Mouse (Mus musculus): ENCODE measurements around the gene Gab3. TPM values are rescaled to one million over a fixed set of nuclear protein-coding genes. Genes with fewer than 3 reads are reported as not detected.

The Gab3 gene
- polyA plus RNA-seq, 1 experiment from 2014 or later = 0.89 TPM

DNA sequence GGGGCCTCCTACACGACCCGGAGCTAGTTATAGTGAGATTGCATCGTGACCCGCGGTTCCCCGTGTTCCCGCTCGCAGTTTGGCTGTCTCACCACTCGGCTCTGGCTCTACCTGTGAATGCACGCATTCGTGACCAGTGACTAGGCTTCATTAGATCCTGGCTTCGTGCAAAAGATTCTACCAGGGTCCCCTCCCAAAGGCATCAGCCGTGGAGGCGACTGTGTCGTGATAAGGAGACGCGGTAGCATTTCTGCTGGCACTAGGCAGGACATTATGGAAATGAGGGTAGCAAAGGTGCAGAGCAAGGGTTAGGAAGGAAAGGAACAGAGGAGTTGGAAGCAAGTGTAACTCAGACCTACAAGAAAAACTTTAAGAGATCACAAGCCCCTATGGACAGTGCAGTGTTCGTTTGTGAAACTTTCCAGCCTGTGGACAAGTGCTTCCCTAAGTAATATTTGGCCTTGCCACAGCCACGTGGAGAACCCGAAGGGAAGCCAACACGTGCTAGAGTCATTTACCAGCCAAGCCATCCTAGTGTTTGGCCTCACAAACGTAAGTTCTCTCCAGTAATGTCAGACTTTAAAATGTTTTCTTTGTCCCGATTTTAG, 11.0 kb upstream of the Gab3 start:
- Histone ChIP-seq H3K27ac (ENCODE audit: low read depth, low read length) (no peak overlapping the region), H3K4me1 (ENCODE audit: control insufficient read depth, insufficient read depth, low read length) (no peaks in the 10 kb centered on the region), H3K9me3 (ENCODE audit: control insufficient read depth, low read length) (no peaks in the 10 kb centered on the region), H3K9ac (ENCODE audit: low read depth, low read length) (peak overlapping the region; percentile 64), H3K4me3 (ENCODE audit: low read length) (peak overlapping the region; percentile 56), H3K36me3 (ENCODE audit: control insufficient read depth, insufficient read depth, low read length) (peaks cover 8% of the 10 kb centered on the region; the same call in 1 of the 2 replicates), H3K4me2 (replicated peaks; ENCODE audit: low read depth, low read length) (peak overlapping the region; percentile 46), H3K27me3 (ENCODE audit: control insufficient read depth, insufficient read depth, low read length) (no peaks in the 10 kb centered on the region)
- ATAC-seq (ENCODE audit: low FRiP score, low TSS enrichment) = peak; percentile 17; the same call in 1 of the 2 replicates
- 23% methylated on average over 23 of the region's 23 CpGs for whole genome bisulfite sequencing

DNA sequence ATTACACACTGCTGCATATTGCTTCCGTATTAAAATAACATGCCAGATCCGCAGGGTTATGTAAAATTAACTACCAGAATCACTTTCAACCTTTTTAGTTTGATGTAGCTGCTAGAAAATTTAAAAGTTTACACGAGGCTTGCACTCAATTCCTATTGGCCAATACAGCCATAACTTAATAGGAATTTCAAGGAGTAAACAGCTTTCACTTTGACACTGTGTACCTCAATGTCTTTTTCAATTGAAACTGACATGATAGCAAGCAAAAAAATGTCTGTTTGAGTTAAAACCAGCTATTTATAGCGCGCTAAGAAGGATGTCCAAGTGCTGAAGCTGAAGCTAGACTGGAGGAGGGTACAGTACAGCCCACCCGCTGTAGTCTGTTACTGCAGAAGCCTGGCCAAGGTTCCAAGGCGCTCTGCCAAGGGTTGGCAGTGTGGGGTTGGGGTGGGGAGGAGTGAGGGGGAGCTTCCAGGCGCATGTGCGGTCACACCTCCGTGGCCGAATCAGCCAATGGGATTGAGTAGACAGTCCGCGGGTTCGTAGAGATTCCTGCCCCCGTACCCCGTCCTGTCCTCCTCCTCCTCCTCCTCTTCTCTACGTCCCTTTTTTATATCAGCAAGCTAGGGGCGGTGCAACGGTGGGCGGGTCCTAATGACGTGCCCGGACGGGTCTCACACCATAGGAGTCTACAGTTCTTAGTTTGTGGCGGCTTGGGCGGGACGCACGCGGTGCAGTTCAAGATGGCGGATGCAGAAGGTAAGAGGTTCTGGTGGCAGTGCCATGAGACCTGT, 10.3 kb upstream of the Gab3 start, which contains the start of gene Dkc1:
Dkc1 (plus strand) TSS at position 486 of the 794 bp plus-strand sequence.
- WGBS = 24% methylated on average over 27 of the region's 29 CpGs

DNA sequence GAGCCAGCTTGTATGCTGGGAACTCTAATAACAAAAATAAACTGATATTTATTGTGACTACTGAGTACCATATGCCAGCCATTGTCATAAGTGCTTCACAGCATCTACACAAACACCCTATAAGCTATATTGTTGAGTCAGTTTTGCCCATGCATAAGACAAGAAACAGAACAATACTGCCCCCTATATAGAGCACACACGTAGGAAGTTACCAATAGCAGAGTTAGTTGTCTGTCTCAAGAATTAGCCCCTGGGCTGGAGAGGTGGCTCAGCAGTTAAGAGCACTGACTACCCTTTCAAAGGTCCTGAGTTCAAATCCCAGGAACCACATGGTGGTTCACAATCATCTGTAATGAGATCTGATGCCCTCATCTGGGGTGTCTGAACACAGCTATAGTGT, 396 bp upstream of the Gab3 start:
- ATAC-seq (ENCODE audit: low FRiP score, low TSS enrichment) = no peak
- no peak overlapping the region for H3K4me3 ChIP-seq (ENCODE audit: low read length)
- no peaks in the 10 kb centered on the region for H3K27me3 ChIP-seq (ENCODE audit: control insufficient read depth, insufficient read depth, low read length)
- no peak overlapping the region for H3K4me2 ChIP-seq (replicated peaks; ENCODE audit: low read depth, low read length)
- H3K4me1 ChIP-seq (ENCODE audit: control insufficient read depth, insufficient read depth, low read length) = no peaks in the 10 kb centered on the region
- no peaks in the 10 kb centered on the region for H3K36me3 ChIP-seq (ENCODE audit: control insufficient read depth, insufficient read depth, low read length)
- H3K9ac ChIP-seq (ENCODE audit: low read depth, low read length) = no peak overlapping the region
- 46% methylated on average over 1 of the region's 1 CpGs for WGBS
- no peaks in the 10 kb centered on the region for H3K9me3 ChIP-seq (ENCODE audit: control insufficient read depth, low read length)
- no peak overlapping the region for H3K27ac ChIP-seq (ENCODE audit: low read depth, low read length)

More for the DNA sequence above, 10.3 kb upstream of the Gab3 start, which contains the start of gene Dkc1:
- peaks cover 2% of the 10 kb centered on the region; the same call in 1 of the 2 replicates for H3K36me3 ChIP-seq (ENCODE audit: control insufficient read depth, insufficient read depth, low read length)
- H3K4me3 ChIP-seq (ENCODE audit: low read length) = peak within 1 kb of the TSS; percentile 56
- H3K9ac ChIP-seq (ENCODE audit: low read depth, low read length) = peak within 1 kb of the TSS; percentile 64
- no peaks in the 10 kb centered on the region for H3K9me3 ChIP-seq (ENCODE audit: control insufficient read depth, low read length)
- H3K4me2 ChIP-seq (replicated peaks; ENCODE audit: low read depth, low read length) = peak within 1 kb of the TSS; percentile 46
- no peak within 1 kb of the TSS; the same call in 1 of the 2 replicates for H3K27ac ChIP-seq (ENCODE audit: low read depth, low read length)
- no peaks in the 10 kb centered on the region for H3K4me1 ChIP-seq (ENCODE audit: control insufficient read depth, insufficient read depth, low read length)
- no peaks in the 10 kb centered on the region for H3K27me3 ChIP-seq (ENCODE audit: control insufficient read depth, insufficient read depth, low read length)
- peak; percentile 100 for ATAC-seq (ENCODE audit: low FRiP score, low TSS enrichment)

DNA sequence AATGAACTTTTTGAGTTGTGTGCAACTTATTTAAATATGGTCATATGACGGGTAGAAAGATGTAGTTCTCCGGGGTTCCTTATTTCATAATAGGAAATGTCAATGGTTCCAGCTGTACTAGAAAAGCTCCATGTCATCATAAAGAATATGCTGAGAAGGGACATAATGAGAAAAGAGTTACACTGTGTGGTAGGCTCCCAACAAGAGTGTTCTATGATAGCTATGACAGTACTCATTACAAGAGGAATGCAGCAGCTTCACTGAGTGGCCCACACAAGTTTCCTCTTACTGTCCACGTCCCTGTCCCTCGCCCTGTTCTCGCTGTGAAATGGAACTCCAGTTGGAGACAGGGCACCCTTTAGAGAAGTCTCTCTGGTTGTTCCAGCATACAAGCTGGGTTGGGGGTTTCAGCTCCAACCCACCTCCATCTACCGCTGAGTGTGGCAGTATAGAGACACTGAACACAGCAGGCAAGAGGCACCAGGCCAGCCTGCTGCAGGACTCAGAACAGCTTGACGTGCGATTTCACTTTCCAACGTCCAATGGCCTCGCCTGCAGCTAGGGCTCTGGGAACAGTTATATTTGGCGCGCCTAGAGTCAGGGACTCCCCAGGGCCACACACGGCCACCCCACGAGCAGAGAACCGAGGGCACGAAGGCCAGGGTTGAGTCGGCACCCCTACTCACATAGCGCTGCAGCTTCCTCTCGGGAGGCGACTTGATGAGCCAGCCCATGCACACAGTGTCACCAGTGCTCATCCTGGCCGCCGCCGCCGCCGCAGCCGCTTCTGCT, 1.1 kb downstream of the Gab3 start:
- Histone ChIP-seq H3K4me2 (replicated peaks; ENCODE audit: low read depth, low read length) (peak overlapping the region; percentile 49), H3K9ac (ENCODE audit: low read depth, low read length) (no peak overlapping the region), H3K27me3 (ENCODE audit: control insufficient read depth, insufficient read depth, low read length) (no peaks in the 10 kb centered on the region), H3K36me3 (ENCODE audit: control insufficient read depth, insufficient read depth, low read length) (no peaks in the 10 kb centered on the region), H3K9me3 (ENCODE audit: control insufficient read depth, low read length) (no peaks in the 10 kb centered on the region), H3K4me1 (ENCODE audit: control insufficient read depth, insufficient read depth, low read length) (no peaks in the 10 kb centered on the region), H3K4me3 (ENCODE audit: low read length) (peak overlapping the region; percentile 40), H3K27ac (ENCODE audit: low read depth, low read length) (no peak overlapping the region)
- 28% methylated on average over 26 of the region's 26 CpGs for WGBS
- peak; percentile 86 for ATAC-seq (ENCODE audit: low FRiP score, low TSS enrichment)

DNA sequence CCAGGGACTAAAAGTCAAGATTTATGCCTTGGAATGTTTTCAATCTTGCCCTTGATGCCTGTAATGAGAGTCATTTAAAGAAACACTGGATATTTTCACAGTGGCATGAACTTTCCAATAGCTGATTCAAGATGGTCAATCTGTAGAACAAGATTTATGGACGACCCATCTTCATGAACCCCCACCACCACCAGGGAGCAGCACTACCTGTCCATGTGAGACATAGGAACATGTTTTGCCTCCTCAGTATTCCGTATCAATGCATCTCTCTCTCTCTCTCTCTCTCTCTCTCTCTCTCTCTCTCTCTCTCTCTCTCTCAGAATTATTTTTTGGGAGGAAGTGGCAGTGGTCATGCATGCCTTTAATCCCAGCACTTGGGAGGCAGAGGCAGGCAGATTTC, 2.9 kb downstream of the Gab3 start:
- Histone ChIP-seq H3K4me2 (replicated peaks; ENCODE audit: low read depth, low read length) (no peak overlapping the region), H3K4me1 (ENCODE audit: control insufficient read depth, insufficient read depth, low read length) (no peaks in the 10 kb centered on the region), H3K9ac (ENCODE audit: low read depth, low read length) (no peak overlapping the region), H3K27me3 (ENCODE audit: control insufficient read depth, insufficient read depth, low read length) (no peaks in the 10 kb centered on the region), H3K9me3 (ENCODE audit: control insufficient read depth, low read length) (no peaks in the 10 kb centered on the region), H3K36me3 (ENCODE audit: control insufficient read depth, insufficient read depth, low read length) (no peaks in the 10 kb centered on the region), H3K27ac (ENCODE audit: low read depth, low read length) (no peak overlapping the region), H3K4me3 (ENCODE audit: low read length) (no peak overlapping the region)
- 71% methylated on average over 2 of the region's 2 CpGs for WGBS
- ATAC-seq (ENCODE audit: low FRiP score, low TSS enrichment) = no peak

DNA sequence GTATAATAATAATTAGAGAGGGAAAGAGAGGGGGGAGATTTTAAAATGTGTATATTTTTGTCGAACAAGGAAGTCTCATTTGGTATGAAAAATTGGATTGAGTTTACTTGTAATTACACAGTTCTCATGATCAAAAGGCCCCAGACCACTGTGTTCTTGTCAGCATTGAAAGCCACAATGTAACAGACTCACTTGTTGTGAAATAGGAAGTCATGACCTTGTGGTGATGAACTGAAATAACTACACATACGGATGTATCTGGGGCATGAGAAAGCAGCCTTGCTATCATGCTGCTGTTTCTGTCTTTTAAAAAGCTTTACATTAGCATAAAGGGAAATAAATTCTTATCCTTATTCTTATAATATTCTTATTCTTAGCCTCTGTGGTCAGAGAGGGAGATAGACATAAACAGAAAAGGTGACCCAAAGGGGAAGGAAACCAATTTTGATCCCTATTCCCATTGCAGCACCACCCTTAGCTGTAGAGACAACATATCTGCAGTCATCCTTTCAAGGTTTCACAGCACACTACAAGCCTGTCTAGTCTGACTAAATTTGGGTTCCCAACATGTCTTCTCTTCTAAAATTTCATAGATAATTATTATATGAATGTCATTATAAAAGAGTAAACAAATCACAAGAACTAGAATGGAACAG, 29.0 kb downstream of the Gab3 start:
- H3K36me3 ChIP-seq (ENCODE audit: control insufficient read depth, insufficient read depth, low read length) = no peaks in the 10 kb centered on the region
- no peak overlapping the region for H3K4me3 ChIP-seq (ENCODE audit: low read length)
- H3K4me1 ChIP-seq (ENCODE audit: control insufficient read depth, insufficient read depth, low read length) = no peaks in the 10 kb centered on the region
- H3K9me3 ChIP-seq (ENCODE audit: control insufficient read depth, low read length) = no peaks in the 10 kb centered on the region
- no peak overlapping the region for H3K9ac ChIP-seq (ENCODE audit: low read depth, low read length)
- no peak for ATAC-seq (ENCODE audit: low FRiP score, low TSS enrichment)
- no peak overlapping the region for H3K27ac ChIP-seq (ENCODE audit: low read depth, low read length)
- WGBS = 90% methylated on average over 2 of the region's 2 CpGs
- no peak overlapping the region for H3K4me2 ChIP-seq (replicated peaks; ENCODE audit: low read depth, low read length)
- H3K27me3 ChIP-seq (ENCODE audit: control insufficient read depth, insufficient read depth, low read length) = no peaks in the 10 kb centered on the region

DNA sequence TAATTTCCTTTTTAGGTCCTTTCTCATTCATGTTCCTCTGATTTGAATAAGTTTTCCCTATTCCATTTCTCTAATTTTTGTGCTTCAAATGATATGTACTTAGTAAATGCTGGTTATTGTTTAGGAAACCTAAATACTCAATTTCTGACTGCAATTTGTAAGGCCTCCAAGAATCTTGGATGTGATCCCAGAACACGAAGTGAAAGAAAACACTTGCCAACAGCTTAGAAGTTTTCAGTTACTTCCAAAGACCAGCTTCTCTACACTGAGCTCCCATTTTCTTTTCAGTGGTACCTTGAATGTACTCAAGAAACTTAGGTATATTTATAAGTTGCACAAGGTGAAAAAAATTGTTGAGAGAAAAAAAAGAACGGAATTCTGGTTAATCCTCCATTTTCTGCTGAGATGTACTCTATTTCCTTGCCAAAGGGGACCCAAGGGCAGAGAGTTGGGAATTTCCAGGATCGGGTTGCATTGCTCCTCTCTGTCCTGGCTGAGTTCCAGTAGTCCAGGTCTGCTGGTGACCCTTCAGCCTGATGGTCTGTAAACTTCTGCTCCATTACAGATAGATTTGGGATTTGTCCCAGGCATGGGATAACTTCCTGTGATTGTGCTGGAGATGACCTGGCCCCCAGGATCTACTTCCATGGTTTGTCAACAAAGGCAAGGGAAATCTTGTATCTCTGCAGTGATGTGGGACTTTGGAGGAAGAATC, 38.2 kb downstream of the Gab3 start:
- Histone ChIP-seq H3K4me2 (replicated peaks; ENCODE audit: low read depth, low read length) (no peak overlapping the region), H3K36me3 (ENCODE audit: control insufficient read depth, insufficient read depth, low read length) (no peaks in the 10 kb centered on the region), H3K27ac (ENCODE audit: low read depth, low read length) (no peak overlapping the region), H3K9me3 (ENCODE audit: control insufficient read depth, low read length) (no peaks in the 10 kb centered on the region), H3K9ac (ENCODE audit: low read depth, low read length) (no peak overlapping the region), H3K27me3 (ENCODE audit: control insufficient read depth, insufficient read depth, low read length) (no peaks in the 10 kb centered on the region), H3K4me1 (ENCODE audit: control insufficient read depth, insufficient read depth, low read length) (no peaks in the 10 kb centered on the region), H3K4me3 (ENCODE audit: low read length) (no peak overlapping the region)
- WGBS = 56% methylated on average over 3 of the region's 3 CpGs
- ATAC-seq (ENCODE audit: low FRiP score, low TSS enrichment) = no peak

DNA sequence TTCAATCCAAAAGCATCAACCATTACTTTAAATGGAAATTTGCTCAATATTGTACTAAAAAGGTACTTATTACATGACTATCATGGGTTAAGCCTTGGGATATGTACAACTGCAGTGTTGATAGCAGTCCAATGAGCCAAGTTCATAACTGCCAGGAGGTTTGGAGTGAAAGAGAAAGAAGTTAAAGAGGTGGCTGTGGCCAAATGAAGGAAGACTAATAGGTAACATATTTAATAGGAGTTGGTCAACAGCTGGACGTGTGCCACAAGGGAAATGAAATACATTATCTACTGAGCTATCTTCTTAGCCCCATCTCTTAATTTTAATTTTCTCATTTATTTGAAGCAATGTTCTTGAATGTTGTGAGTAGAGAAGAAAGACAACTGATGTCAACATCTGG, 39.3 kb downstream of the Gab3 start:
- no peak overlapping the region for H3K4me2 ChIP-seq (replicated peaks; ENCODE audit: low read depth, low read length)
- no peaks in the 10 kb centered on the region for H3K27me3 ChIP-seq (ENCODE audit: control insufficient read depth, insufficient read depth, low read length)
- H3K4me1 ChIP-seq (ENCODE audit: control insufficient read depth, insufficient read depth, low read length) = no peaks in the 10 kb centered on the region
- no peak for ATAC-seq (ENCODE audit: low FRiP score, low TSS enrichment)
- WGBS = 67% methylated on average over 1 of the region's 1 CpGs
- H3K27ac ChIP-seq (ENCODE audit: low read depth, low read length) = no peak overlapping the region
- no peak overlapping the region for H3K4me3 ChIP-seq (ENCODE audit: low read length)
- no peaks in the 10 kb centered on the region for H3K36me3 ChIP-seq (ENCODE audit: control insufficient read depth, insufficient read depth, low read length)
- H3K9ac ChIP-seq (ENCODE audit: low read depth, low read length) = no peak overlapping the region
- no peaks in the 10 kb centered on the region for H3K9me3 ChIP-seq (ENCODE audit: control insufficient read depth, low read length)

Measured in kidney, embryonic 14.5 days (tissue).